Mouse (Mus musculus): ENCODE results near the gene Slc25a45.

The Slc25a45 gene

DNA sequence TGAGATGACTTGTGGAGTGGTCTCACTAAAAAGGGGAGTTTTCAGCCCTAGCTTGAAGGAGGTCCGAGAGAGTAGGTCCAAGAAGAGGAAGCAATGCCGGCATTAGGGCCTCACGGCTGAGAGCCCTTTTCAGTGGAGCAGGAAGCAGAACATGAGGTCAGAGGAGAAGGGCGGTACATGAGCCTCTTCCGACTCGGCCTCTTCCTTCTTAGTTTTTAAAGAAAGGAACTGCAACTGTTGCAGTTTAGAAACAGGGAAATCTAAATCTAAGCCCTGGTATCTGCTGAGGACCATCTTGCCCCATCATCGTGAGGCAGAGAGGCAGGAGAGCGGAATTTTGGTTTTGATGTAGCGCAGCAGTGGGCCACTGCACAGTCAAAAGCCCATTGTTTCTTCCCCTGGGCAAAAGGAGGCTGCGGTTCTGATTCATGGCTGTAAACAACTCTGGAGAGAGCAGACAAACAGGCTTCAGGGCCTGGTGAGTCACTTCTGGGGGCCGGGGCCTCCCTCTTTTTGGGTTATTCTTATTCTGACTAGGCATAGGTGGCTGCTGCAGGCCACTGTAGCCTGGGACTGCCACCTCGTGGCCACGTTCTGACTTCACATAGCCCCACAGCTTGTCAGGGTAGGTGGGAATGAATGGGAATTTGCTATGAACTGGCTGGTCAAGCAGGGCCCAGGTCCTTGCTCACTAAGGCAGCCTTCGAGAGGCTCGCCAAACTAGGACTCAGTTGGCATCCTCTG, at the start of gene Slc25a45:
TSS of gene Slc25a45 (plus strand) at position 191 of the 744 bp plus-strand sequence.
- DNase-seq, result peak; percentile 71

DNA sequence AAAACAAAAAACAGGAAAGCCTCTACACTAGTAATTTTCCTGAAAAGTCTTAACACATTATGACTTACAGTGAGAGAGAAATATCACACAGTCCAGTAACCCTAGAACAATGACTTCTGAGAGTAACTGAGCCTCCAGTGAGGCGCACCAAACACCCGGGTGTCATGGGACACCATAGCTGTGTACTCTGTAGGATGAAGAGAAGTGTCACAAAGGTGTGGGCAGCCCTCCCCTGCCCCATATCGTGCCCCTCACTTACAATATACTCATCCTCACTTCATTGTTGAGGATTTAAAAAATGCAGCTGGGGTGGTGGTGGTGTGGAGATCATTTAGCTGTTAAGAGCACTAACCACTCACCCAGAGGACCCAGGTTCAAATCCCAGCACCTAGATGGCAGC, 49.5 kb upstream of the Slc25a45 start:
- no peak for DNase-seq

DNA sequence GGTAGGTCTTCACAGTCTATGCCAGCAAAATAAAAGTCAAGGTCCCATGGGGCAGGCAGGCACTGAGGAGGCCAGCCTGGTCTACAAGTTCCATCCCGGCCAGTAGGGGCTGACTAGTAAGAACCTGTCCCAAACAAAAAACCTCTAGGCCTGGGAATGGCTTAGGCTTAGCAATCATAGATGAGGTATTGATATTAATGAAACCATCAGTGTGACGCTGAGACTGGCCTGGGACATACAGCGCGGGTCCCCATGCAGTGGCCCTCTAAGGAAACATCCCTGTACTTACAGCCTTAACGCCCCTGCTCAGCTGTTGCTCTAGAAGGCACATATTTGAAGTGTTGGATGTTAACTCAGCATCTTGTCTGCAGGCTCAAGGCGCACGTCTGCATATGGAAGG, 48.7 kb upstream of the Slc25a45 start:
- no peak for DNase-seq

DNA sequence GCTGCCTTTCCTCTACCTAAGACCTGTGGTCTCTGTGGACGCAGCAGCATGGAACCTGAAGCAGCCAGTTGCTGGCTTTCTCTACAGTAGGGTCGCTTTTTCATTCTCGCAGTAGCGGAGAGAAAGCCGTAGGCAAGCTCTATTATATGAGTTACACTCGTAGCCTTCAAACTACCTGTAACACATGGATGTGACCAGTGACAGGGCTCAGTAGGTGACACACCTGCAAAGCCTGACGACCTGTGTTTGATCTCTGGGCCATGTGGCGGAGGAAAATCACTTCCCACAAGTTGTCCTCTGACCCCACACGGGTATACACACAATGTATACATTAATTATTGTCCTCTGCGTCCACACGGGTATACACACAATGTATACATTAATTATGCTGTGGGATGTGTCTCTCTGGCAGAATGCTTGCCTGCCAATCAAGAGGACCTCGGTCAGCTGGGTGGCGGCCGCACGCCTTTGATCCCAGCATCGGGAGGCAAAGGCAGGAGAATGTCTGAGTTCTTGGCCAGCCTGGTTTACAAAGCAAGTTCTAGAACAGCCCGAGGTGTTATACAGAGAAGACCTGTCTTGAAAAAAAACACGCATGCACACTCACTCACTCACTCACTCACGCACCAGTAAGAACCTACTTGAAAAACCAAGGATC, 47.5 kb upstream of the Slc25a45 start:
- DNase-seq, result no peak

DNA sequence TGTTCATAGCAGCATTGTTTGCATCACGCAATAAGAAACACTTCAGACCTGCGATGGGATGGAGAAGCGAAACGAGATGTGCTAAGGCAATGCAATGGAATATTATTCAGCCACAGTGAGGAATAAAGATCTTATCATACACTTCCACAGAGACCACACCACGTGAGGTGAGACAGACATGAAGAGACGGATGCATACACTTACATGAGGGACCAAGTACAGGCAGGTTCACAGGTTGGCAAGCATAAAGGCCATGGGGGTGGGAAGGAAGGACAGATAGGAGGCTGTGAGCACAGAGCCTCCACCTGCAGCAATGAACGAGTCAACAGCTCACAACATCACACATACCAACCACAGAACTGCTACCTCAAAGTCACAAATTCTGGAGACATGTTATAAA, 46.8 kb upstream of the Slc25a45 start:
- no peak for DNase-seq

DNA sequence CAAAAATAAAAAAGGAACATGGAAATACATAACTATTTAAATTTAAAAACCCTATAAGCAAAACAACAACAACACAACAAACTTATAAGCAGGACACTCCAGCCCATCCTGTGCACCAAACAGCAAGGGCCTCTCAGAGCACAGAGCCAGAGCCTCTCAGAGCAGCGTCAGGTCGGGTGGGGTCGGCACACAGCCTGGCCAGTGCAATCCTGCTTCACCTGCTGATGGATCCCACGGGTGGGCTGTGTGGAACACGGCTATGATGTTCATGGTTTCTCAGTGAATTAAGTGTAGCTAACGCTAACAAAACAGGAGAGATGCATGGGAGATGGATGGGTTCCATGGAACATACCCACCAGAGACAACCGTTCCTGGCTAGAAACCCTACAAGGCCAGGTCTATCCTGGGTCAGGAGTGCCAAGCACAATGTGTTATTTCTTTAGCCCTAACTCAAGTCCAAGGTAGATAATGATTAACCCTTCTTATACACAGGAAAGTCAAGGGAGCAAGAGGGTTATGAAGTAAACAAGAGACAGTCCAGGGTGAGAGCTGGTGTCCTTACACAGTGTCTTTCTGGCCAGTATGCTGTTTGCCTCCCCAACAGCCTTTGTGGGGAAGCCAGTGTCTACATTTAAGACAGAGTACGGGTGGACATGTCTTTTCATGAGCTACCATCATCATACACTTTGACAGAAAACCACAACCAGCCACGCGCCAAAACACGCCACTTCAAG, 46.2 kb upstream of the Slc25a45 start:
- no peak for DNase-seq

DNA sequence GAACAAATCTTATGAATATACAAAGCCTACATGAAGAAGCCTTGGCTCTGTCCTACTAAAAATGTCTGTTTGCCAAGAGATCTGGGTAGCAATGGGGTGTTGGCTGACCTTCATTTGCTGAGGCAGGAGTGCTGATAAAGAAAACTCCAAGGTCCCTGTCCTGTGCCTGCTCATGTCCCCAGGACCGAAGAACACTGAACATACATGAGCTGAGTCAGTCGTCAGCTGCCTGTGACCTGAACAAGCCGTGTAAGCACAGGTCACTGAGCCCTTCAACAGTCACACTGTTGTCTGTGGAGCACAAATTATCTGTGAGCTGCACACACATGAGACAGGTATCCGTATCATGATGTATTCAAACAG, 45.7 kb upstream of the Slc25a45 start:
- DNase-seq, result no peak

DNA sequence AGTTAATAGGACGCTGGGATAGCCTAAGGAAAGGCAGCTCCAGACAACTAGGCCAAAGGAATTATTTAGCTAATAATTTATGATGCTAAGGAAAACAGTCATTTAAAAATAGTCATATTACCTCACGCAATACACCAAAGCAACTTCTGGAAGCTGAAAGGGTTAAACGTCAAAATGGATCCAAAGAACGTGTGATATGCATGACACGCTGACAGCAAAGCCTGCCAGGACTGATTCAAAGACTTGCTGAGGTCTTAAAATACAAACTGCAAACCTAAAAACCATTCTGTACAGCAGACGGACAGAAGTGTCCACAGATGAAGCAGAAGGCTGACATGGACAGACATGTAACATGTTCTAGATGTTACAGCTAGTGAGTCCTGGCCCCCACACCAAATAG, 45.3 kb upstream of the Slc25a45 start:
- DNase-seq, result no peak

DNA sequence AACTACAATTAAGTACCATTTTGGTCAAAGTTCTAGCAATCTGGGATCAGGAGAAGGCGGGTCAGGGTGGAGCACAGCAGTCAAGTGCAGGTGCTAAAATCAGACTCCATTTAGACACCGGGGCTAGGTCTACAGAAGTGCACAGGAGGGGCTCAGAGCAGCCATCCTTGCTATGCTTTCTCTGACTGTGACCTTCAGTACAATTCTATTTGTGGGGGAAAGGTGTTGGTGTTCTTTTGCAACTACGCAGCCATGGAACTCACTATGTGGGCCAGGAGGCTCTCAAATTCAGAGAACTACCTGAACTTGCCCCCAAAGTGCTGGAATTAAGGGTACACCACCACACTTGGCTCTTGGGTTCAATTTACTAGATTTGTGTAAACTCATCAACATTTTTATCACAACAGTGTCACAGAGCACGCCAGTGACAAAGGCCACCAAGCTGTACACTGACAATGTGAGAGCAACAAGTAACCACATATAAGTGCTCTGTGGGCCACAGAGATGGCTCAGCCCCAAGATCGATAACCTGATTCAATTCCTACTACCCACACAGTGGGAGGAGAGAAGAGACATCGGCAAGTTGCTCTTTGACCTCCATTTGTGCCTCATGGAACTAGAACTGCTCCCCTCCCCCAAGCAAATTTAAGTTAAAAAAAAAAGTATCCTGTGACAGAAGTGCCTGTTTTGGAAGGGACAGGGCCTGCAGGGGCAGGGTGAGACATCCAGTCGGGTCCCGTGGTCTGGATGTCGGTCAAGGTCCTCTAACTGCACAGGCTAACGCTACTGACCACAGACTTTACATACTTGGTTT, 44.1 kb upstream of the Slc25a45 start:
- DNase-seq, result no peak

DNA sequence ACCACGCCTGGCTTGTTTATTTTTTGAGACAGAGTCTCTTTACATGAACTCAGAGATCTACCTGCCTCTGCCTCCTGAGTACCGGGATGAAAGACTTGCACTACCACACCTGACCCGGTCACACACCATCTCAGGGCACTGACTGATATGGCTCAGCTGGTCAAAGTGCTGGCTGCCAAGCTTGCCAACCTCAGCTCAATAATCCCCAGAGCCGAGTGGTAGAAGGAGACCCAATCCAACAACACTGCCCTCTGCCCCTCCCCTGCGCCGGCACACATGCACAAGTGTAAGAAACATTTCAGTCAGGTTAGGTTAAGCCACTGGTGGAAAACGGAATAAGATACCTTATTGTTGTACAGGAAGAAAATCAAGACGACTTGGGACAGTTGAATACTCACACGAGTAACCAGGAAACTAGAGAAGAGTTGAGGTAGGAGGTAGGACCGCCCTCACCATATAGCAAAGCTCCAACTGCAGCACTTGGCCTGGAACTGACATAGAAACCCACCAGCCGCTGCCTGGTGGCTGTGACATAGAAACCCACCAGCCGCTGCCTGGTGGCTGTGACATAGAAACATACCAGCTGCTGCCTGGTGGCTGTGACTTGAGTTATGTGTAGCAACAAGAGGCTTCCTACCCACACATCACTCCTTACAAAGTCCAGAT, 43.2 kb upstream of the Slc25a45 start:
- DNase-seq, result no peak

DNA sequence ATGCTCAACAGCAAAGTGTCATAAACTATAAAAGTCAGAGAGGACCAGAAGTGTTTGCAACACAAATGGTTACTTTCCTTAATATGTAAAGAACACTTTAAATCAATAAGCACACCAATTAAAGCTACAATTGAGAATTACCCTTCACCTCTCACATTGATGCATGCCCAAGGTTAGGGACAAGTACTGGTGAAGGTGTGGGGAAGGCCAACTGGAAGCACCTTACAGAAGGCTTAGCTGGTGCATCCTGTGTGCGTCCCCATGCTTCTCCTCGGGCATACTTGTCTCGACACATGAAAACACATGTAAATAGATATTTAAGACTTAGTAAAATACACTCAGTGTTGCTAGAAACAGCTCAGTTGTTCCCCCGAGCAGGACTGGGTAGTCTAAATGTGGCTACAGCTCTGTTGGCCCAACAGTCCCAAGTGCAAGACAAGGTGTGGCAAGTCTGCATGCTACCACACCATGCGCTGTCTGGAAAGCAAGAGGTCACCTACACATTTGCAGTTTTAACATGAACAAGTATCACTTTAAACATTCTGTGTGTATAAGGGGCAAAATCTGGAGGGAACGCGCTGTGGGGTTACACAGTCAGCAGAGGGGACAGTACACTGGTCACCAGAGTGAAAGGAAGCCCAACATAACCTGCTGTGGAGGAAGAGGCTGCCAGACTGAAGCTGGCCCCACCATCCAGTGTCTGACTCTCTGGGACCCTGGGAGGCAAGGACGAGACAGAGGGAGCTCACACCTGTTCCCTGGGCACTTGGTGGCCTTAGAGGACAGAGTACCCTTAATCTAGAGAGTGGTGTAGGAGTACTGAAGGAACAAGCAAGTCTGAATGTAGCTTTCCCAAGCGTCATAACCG, 42.3 kb upstream of the Slc25a45 start:
- DNase-seq, result no peak

DNA sequence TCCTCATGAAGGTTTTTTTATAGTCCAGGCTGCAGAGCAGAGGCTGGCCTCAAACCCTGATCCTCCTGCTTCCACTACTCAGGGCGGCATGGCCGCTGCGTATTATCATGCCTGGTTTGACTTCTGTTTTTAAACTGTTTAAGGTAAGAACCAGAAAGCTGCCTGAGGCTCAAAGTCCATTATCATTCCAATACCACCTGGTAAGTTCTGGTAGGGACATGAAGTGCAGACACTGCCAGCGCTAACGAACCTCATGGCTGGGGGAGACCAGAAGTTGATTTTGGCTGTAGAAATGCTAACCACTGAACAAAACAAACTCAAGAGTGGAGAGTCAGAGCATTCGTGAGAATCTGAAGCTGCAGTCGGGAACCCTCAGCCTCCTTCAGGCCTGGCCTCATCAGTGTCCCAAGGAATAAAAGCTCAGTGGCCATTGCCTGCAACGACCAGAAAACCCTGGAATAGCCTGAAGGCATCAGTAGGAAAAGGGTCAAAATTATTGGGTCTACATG, 41.6 kb upstream of the Slc25a45 start:
- no peak for DNase-seq

DNA sequence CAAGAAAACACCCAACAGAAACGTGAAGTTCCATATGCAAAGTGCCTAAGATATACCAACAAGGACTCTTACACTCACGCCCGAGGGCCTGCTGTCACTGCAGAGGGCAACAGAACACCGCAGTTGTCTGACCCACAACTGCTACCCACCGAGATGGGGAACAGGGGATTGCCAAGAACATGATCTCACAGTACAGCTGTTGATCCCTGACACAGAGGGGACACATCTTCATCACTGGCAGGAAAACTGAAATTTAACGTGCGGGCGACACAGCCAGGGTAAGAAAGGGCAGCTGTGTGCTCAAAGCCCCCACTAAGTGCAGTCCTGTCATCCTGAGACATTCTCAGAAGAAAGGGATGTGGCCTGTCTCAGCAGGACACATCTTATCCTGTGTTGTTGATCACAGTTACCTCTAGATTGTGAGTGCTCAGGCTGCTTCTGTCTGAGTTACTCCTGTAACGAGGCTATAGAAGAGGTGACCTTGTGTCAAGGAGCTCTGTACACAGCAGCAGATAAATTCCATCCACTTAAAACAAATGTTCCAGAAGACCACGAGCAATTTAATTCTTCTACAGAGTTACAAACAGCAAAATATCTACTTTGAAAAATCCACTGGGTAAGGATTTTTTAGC, 40.6 kb upstream of the Slc25a45 start:
- DNase-seq, result no peak

DNA sequence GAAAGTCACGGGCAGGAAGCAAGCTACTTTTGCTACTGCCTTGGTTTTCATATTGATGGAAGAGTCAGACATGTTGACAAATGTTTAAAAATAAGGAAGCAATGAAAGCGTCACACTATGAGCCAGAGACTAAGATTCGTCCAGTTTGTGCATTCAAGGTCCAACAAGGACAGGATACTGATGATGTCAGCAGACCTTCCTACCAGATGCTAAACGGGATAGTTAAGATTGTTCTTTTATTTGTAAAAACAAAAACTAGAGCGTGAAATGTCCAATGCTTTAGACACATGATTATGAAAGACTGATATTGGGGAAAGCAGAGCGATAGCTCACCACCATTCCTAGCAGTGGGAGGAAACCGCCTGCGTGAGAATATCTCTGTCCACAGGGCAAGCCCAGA, 40.0 kb upstream of the Slc25a45 start:
- no peak for DNase-seq

DNA sequence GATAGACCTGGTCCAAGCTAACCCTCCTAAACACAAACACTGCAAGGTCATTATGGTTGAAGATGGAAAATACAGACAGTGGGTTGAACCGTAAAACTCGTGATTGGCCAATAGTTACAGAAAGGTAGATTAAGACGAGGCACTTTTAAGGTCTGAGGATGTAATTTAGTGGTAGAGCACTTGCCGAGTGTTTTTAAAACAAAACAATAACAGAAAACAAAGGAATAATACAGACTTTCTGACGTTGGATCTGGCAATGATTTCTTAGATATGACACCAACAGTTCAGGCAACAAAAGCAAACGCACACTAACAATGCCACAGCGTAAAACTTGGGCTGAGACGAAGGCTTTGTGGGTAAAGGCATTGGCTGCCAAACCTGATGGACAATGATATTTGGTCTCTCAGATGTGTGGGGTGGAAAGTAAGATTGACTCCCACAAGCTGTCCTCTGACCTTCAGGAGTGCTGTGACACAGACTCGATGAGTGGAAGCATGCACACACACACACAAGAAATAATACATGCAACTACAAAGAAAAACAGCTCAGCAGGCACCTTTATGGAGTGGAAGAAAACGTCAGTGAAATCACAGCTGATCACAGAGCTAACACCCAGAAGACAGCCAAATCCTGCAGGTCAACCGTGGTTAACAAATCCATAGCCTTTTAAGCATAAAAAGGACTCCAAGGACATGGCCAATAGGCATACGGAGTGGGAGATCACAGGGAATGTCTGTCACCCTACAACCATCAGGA, 39.3 kb upstream of the Slc25a45 start:
- DNase-seq, result no peak

DNA sequence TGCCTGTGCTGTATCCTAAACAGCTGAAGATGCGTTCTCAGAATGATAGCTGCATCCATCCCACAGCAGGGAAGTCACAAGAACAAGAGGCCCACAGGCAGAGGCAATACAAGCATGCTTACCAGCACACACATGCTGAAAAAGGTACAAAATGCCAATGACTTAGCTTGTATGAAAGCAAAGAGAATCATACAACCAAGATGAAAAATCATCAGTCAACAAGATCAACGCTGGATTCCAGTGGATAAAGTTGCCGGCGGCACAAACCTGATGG, 38.8 kb upstream of the Slc25a45 start:
- no peak for DNase-seq

DNA sequence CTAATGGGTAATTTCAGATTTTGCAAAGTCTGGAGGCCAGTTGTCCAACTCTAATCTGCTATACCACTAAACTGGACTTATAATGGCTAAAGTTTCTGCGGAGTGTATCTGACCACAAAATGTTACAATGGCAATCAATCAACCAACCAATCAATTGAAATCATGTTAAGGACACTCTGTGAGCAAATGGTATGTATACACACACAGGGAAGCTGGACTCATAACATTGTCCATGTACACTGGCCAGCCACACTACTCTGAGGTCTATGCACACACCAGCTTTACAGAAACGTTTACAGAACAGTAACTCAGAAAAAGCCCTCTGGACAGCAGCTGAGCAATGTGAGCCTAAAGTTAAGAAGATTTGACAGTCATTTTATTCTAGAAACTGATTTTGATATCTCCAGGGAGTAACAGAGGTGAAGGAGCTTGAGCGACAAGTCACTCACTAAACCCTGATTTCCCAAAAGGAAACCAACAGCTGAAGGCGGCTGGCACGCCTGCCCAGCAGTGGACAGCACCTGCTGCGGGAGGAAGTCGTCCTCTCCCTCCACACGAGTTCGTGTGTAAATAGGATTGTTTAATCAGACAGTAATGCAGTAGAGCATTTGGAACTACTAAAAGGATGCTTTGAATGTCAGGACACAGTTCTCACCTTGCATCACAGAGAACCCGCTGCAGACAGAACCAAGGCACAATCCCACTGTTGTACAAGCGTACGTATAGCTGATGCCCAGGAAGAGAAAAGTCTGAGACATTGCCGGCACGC, 38.1 kb upstream of the Slc25a45 start:
- no peak for DNase-seq

DNA sequence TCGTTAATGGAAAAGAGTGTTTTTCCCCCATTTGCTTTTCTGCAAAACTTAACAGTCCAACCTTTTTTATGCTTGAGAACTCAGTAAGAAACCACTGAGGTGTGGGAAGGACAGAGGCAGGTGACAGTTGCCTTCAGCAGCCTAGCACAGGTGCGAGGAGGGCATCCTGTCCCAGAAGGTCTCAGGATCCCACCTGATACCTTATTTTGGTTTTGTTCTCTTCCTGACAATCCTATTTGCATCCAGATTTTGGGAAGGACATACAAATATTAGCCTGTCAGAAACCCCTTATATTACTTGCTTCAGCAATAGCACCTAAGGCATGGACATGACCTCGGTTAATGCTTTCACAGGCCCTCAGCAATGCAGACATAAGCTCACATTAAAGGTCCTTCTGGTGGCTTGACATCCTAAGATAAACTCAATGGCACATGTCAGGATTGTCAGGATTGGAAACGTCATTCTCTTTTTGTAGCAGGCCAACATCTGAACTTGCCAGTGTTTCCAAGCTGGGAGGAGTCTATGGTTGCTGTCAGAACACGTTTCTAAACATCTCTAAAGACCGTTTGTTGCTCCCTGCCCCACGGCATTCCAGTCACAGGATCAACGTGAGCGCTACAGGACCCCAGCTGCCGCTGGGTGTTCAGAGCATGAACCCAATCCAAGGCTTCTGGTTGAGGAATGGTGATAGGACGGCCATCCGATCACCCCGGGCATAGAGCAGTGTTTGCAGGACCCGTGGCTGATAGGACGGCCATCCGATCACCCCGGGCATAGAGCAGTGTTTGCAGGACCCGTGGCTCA, 37.3 kb upstream of the Slc25a45 start:
- DNase-seq, result no peak

DNA sequence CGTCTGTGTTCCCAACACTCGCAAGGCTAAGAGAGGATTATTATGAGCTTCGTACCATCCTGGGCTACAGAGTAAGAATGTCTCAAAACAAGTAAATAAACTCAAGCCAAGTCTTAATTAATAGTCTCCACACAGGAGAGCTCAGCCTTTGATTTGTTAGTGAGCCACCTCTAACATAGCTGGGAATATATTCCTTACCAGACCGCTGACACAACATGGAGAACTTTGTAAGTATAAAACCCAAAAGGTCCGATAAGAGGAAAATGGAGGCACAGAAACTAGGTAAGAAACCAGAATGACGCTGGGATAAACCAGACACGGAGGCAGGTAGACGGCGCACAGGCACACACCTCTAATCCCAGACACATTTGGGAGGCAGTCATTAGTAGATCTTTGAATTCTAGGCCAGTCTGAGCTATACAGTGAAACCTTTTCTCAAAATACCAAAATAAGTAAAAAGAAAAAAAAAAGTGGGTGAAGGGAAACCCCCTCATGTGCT, 36.7 kb upstream of the Slc25a45 start:
- no peak for DNase-seq

Data from right cerebral cortex, postnatal 25 days (tissue).